Mouse (Mus musculus) right cerebral cortex, postnatal 36 days (tissue): ENCODE data around the gene Mnt.
"Not testable (repeated sequence)": the region's sequence is repeated elsewhere in the genome, so short reads cannot be mapped to it uniquely, and the experiment has no call there.

Source experiments
- DNase-seq, 2 experiments: peaks; one replicate each; pipeline ENCODE4 v3.0.0; 2022; ENCODE audit warnings: low spot score in 2 of 2, mixed read lengths in 1 of 2

Gene Mnt

DNA sequence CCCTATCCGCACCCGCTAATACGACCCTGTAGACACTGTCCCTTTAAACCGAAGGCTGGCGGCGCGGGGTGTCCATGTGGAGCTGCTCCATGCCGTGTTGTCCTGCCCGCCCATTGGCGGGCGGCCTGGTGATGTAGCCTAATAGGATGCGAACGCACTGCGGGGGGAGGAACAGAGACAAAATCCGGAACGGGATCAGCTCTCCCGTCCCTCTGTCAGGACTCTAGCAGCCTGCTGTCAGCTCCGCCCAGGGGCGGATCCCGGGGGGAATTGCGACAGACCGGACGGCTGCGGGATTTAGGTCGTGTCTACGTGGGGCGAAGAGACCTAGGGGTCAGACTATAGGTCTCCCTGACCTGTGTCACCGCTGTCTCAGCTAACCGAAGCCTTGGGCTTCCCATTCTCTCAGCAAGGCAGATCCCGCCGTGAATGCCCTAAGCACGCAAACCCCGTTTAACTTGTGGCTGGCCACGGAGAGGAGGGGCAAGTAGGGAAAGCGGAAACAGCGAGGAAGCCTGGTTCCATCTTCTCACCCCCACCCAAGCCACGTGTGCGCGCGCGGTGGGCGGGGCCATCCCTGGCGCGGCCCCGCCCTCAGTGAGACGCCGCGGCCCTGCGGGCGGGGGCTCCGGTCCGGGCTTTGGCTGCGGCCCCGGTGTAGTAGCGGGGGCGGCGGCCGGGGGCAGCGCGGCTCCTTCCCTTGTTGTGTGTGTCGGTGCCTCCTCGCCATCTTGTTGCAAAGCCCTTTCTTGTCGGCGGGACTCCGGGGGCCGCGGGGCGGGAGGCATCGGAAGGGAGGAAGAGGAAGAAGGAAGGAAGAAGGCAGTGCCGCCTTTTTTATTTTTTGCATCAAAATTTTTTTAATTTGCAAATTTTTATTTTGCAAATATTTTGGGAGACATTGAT is at the start of gene Mnt:
TSS of gene Mnt (plus strand) at position 665 of the 906 bp plus-strand sequence.
- DNase-seq, result peak; percentile 99

DNA sequence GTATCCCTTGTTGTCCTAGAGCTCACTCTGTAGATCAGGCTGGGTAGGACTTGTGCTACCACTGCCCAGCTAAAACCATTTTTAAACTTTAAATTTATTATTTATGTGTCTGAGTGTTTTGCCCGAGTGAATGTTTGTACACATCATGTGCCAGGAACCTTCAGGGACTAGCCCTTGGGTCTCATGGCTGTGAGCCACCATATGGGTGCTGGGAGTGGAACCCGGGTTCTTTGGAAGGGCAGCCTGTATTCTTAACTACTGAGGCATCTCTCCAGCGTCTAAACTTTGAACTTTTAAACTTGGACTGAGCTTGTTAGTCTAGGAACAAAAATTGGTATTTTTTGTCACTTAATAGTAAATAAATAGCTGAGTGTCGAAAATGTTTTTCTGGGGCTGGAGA is 37.8 kb upstream of the Mnt start:
- DNase-seq, result no peak

DNA sequence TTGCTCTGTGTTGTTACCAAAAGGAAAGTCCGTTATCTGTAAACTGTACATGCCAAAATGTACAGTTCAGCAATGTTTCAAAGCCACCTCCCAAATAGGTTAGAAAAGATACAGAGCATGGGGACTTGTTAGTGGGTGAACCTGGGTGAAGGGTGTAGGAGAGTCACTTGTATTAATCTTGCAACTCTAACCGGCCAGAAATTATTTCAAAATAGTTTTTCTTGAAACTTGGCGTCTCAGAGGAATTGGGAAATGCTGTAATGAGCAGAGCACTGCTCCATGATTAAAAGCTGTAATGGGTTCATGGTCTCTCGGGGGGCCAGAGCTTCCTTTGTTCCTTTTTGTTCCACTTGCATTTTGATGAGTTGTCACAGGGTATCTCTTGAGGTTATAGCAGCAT is 30.1 kb upstream of the Mnt start:
- no peak for DNase-seq

DNA sequence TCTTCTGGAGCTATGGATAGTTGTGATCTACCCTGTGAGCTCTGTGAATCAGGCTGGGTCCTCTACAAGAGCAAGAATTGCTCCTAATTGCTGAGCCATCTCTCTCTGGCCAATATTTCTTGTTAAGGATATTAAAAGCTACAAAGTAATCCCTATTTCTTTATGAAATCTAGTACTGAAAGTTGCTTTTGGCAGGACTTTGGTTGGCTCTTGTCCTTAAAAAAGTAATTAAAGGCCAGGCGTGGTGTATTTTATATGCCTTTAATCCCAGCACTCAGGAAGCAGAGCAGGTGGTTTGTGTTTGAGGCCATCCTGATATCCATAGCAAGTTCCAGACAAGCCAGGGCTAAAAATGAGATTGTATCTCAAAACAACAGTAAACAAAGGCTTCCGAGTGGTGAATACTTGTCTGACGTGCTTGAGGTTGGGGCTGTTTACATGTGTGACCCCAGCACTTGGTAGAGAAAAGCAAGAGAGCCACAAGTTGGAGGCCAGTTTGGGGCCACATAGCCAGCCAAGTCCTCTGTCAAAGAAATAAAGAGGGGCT is 26.6 kb upstream of the Mnt start:
- DNase-seq, result no peak

DNA sequence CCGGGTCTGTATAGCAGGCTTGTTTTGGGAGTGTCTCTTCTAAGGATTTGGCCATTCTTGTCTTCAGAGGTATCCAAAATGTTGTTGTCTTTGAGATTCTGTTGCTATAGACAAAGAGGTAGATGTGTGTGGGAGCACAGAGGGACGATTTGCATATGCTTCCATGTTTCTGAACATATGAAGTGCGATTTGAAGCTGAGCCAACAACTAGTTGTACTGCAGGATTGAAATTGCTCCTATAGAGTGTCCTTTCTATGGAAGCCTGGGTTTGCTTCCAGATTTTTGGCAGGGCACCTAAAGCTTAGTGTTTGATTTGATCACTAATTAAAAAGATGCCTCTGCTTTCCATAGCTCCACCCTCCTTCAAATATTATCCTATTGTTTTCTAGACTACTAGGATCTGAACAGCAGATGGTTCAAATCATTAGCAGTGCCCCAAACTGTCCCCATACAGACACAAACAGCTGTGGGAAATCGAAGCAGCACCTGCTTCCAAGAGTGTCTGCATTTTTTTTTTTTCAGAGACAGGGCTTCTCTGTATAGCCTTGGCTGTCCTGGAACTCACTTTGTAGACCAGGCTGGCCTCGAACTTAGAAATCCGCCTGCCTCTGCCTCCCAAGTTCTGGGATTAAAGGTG is 23.4 kb upstream of the Mnt start:
- no peak for DNase-seq

DNA sequence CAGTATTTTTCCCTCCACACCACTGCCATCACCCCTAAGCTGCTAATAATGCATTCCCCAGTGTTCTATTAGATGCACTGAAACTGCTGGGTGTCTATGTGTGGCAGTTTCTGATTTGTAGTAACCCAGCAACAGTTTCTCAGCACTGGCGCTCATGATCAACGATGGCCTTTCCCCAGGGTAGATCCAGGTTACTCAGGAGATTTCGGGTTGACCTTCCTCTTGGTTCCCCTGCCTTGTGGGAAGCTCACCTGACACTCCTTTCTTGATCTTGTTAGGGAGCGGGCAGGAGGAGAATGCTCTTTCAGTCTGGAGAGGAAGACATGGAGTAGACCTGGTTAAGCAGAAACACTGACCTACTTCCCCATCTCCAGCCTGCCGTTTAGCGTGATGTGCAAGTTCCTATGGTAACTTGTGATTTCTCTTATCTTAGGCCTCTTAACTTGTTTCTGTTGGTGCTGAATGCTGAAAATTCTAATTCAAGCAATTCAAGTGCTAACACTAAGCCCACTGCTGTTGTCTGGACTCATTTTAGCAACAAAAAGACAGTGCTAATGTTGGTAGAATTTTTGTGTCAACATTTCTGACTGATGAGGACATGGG is 22.4 kb upstream of the Mnt start:
- no peak for DNase-seq

DNA sequence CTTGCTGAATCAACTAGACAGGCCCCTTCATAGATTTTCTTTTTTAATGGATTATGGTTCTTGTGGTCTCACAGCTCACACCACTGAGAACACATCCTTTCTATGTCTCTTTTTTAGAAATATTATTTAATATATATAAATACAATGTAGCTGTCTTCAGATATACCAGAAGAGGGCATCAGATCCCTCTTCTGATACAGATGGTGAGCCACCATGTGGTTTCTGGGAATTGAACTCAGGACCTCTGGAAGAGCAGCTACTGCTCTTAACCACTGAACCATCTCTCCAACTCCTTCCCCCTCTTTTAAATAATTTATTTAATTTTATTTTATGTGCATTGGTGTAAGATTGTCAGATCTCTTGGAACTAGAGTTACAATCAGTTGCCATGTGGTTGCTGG is 20.6 kb upstream of the Mnt start:
- no peak for DNase-seq

DNA sequence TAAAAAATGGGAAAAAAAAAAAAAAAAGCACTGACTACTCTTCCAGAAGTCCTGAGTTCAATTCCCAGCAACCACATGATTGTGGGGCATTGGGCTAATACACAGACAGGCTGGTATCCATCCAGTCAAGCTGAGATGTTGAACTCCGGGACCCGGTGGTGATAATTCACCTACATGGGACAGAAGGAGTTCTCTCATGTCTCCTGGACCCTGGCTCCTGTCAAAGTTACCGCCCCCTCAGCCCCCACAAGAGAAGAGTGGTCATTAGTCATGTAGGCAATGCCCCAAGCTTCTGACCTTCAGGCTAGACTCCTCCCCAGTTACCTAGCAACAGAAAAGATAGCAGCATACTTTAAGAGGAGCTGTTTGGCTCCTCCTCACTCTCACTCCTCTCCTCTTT is 19.7 kb upstream of the Mnt start:
- DNase-seq, result not testable (repeated sequence)

DNA sequence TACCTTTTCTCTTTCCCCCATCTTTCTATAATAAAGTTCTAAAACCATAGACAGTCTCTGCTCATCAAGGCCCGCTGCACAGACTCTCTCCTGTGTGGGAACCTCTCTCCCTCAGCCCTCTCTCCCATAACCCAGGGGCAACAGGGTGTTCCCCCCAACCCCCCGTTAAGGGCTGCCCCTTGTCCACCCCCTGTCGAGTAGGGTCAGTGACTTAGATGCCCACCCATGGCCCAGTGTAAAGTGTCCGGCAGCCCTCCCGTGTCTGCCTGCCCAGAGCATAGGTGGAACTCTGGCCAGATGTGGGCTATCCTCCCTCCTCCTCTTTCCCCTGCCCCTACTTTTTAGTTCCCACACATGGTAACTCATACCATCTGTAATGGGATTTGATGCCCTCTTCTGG is 19.2 kb upstream of the Mnt start:
- DNase-seq, result no peak

DNA sequence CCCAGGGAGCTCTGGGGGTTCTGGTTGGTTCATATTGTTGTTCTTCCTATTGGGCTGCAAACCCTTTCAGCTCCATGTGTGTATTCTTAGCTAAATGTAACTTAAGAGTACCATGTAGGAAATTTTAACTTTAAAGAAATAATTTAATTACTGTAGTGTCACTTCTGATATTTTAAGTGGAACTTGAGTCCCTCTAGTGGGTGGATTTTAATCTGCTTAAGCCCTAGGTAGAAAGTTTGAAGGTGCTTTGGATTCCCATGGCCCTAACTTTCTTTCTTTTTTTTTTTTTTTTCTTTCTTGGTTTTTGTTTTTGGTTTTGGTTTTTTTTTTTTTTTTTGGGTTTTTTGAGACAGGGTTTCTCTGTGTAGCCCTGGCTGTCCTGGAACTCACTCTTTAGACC is 14.9 kb upstream of the Mnt start:
- DNase-seq, result no peak

DNA sequence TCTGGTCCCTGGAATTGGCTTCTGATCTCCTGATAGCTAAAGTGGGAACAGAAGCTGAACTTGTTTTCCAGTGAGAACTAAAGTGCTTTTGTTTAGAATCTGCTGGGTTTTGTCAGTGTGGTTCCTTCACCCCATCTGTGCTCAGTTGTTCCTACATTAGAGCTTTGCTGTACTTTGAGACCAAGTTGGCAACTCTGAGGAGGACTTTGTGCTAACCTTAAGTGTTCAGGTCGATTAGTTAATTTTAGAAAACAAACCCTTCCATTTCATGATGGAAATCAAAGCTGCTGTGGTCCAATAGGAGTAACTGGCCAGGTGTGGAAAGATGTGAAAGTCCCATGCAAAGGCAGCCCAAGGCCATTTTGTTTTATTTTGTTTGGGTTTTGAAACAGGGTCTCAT is 9.8 kb upstream of the Mnt start:
- DNase-seq, result no peak

DNA sequence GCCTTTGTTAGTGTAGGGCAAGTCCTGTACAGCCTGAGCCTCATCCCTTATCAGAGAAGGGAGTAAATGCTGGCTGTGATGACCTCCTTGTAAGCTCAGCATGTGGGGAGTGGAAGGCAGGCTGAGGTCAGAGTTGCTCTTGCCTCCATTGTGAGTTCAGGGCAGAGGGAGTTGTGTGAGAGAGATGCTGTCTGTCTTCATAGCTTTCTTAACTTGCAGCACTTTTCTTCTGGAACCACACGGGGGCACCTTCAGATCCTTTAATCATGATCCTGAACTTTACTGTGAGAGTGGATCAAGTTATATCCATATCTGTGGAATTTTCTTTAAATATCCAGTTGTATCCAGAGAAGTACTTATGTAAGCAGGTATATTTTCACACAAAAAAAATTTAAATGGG is 9.3 kb upstream of the Mnt start:
- DNase-seq, result no peak

DNA sequence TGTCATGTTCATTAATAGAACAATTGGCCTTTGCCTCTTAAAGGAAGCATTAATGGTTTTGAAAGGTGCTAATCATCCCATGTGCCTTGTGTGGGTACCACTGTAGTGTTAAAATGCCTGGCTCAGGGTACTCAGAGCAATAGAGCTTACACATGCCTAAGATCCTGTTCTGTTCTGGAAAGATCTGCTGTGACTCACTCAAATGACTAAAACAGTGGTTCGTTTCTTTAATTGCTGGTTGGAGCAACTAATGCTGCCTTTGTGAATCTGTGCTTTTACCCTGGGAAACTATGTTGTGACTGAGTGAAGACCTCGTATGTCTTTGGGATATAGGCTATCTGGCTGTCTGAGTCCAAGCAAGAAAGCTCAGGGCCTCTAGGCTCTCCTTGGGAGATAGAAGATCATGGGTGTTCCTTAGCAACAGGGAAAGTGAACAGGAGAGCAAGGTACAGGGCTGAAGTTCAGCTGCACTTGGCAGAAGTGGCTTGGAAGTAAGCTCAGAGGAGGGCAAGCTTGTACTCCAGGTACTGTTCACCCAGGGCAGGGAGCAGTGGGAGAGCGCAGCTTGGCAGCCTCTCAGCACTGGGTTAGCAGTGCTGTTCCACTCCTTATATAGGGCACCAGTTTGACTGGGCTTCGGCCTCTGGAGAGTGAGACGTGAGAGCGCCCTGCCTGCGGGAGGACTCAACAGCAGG is 7.8 kb upstream of the Mnt start:
- DNase-seq, result no peak

DNA sequence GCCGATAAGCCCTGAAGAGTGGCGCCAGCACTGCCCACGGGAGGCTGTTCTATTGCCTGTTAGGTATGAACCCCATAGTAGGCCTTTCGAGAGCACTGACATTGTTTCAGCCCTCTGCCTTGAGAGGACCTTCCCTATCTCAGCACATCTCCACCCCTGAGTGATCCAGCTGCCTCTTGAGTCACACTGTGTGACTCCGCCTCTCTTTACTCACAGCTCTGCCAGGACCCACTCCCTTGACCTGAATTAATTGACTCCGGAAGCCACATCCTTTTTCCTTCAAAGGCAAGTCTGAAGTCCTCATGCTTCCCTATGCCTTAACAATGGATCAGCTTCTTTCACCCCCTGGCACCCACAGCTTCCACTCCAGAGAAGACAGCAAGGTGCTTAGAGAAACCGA is 4.6 kb upstream of the Mnt start:
- DNase-seq, result no peak

DNA sequence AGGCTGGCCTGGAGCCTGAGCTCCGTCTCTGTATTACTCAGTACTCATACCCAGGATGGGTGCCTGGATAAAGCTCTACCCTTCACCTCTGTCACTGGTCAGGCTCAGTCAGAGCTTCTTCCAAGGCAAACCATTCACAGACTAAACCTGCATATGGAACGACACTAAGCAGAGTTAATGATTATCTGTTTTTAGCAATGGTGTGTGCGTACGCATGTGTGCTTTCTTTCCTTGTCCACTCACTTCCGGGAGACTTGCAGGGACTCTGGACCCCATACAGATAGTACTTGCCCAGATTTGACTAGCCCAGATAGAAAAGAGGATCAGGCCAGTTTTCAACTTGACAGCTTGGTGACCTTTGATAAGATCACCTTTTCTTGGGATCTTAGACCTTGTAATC is 4.0 kb upstream of the Mnt start:
- DNase-seq, result no peak

DNA sequence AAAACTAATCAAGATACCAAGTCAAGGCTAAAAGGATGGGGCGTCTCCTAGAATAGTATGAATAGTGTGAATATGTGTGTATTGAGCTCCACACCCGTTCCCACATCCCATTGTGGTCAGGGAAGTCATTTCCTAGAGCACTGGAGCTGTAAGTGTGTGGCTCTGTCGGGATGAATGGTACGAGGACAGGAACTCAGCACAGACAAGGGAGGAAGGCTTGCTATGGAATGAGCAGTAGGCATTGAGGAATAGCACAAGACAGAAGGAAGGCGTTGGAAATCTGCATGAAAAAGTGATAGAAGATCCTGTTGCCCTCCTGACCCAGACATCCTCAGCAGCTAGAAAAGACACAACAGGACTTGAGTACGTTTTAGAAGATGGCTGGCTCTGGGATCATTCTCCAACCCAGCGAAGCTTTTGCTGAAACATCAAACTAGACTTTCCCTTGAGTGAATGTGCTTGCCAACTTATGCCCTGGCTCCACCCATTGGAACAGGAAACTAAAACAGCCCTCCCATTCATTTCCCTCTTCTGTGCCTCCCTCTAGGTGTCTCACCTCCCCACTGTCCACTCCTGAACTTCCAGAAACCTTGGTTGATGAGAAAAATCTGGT is 2.8 kb upstream of the Mnt start:
- no peak for DNase-seq

DNA sequence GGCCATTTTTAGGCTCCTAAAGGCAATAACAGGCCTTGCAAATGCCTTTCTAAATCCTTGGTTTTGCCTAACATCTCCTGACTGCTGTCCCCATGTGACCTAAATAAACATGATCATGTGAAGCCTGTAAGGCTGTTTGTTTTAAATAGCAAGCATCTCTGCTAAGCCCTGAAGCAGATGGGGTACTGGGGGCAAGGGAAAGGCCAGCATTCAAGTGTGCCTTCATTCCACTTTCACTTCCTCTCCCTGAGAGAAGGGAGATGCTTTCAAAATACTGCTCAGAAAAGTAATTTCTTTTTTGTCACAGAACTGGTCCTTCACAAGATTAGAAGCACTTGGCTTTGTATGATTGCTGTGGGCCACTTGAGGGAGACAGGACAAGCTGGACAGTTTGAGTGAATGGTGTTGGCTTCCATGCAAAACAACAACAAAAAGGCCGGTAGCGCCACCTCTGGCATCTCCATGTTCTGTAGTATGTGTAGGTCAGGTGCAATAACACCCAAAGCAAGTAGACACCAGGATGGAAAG is 2.3 kb upstream of the Mnt start:
- DNase-seq, result no peak

DNA sequence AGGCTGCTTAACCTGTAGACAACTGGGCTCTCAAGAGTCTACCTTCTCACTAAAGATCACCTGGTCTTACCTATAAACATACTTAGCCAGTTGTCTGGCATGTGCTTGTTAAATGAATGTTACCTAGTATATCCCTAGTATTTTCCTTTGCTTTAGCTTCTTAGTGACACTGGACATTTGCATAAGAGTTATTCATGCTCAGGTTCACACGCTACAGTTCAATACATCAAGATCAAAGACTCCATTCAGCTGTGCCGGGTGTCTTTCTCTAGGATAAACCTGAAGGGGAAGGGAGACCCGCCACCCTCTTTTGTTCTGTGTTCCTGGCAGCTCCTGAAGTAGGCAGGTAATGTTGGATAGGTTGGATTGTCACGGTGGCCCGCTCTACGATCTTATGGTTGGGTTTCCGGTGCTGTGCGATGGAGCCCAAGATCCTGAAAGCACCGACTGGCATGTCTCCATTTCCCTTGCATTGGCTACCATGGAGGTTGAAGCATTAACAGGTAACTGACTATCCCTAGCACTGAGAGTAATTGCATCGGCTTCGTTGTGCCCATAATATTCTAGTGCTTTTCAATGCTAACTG is 1.7 kb upstream of the Mnt start:
- DNase-seq, result no peak

DNA sequence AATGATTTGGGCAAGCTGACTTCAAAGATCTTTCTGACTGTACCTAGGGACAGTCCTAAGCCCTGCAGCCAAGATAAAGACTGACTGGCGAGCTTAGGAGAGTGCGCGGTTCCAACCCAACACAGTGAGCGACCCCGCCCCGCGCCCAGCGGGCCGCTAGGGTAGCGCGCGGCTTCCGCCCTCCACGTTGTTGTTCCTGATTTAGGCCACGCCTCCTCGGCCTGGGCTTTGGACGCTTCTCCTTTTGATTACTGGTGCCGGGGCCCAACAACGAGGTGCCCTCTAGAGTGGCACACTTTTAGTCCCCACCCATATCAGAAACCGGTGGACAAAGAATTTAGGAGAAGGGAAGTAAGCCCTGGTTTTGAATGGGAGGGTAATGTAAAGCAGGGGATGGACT is 908 bp upstream of the Mnt start:
- peak; percentile 51 to 63 for DNase-seq

DNA sequence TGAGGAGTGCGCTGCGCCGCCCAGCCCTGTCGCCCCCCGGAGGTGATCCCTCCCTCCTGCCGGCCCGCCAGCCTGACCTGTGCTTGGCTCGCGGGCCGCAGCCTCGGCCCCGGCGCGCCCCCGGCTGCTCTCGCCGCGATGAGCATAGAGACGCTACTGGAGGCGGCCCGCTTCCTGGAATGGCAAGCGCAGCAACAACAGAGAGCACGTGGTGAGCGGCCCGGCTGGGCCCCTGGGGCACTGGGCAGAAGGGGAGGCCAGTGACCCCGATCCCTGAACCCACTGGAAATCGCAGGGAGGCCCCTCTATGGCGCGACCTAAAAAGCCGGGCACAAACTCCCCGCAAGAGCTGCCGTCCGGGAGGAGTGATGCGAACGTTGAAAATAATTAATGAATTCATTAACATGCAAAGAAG is 478 bp downstream of the Mnt start:
- DNase-seq, result no peak
